Mouse (Mus musculus) bone marrow, adult 2 months (tissue): ENCODE measurements around the gene Thtpa.

Experiments used
- CTCF ChIP-seq: fragments of 200-500 bp; IDR thresholded peaks from 2 replicates; pipeline ENCODE4 v1.5.1; 2011; ENCODE audit warnings: low read length, control low read depth; ENCODE audit not compliant: control insufficient read depth, insufficient read depth
- POLR2A ChIP-seq: fragments of 200-500 bp; IDR thresholded peaks from 2 replicates; pipeline ENCODE4 v1.6.1; 2011; ENCODE audit warnings: low read depth, mild to moderate bottlenecking, control low read depth, low read length, borderline replicate concordance; ENCODE audit not compliant: control insufficient read depth

DNA sequence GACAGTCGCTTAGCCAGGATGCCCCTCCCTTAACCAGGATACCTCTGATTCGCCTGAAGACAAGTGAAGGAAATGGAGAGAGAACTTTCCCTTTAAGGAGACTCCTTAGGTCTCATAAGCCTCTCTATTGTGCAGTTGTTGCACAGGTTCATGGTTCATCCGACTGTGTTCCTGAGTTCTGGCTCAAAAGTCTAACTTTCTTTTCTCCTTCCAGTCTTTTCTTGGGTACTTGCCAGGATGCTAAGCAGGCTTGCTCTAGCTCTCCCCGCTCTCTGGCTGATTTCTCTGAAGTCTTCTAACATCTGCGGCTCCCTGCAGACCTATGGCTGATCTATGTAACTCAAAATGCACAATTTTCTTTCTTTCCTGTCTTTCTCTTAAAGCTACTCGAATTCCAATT is 11.1 kb upstream of the Thtpa start:
- TF ChIP-seq CTCF (no peak), POLR2A (no peak)
